In genomic region chr3:149441227-149441626, GRCm38 (mm10) we compare ENCODE assay signal across 13 mouse cellular contexts.
"Had no signal": no experiment of that assay in that cellular context is flagged by ENCODE, and none has a peak within 500 bp of the region (broad histone marks: within the 10 kb centered on the region; RNA-seq: fewer than 3 reads in every experiment).

No protein-coding gene starts in this region.

- ATAC-seq: liver, postnatal 0 days; lung, postnatal 0 days; midbrain, embryonic 13.5 days; midbrain, embryonic 15.5 days had no signal

- DNase-seq: liver, postnatal 0 days; lung, adult 2 months; lung, postnatal 14 days; lung, postnatal 36 days; right cerebral cortex, postnatal 25 days; right cerebral cortex, postnatal 4 days; spleen, adult 18-20 months; thymus, adult 18-20 months; thymus, postnatal 14 days; thymus, postnatal 36 days had no signal
